Mouse (Mus musculus): ENCODE measurements around the gene Tmem87a.

Gene Tmem87a

GRCm38 (mm10) chr2:120403986-120404822 is at the start of gene Tmem87a:
Gene Tmem87a, minus strand, starts transcription at chr2:120404113.
- DNase-seq = peak; percentile 99

- no peak for DNase-seq
Measured at GRCm38 (mm10) chr2:120452600-120452999, 48.7 kb upstream of the Tmem87a start.

GRCm38 (mm10) chr2:120450724-120451123 is 46.8 kb upstream of the Tmem87a start:
- DNase-seq = no peak

GRCm38 (mm10) chr2:120447306-120447705 is 43.4 kb upstream of the Tmem87a start:
- DNase-seq = no peak

- no peak for DNase-seq
Measured at GRCm38 (mm10) chr2:120446373-120446772, 42.5 kb upstream of the Tmem87a start.

GRCm38 (mm10) chr2:120444486-120444885 is 40.6 kb upstream of the Tmem87a start:
- DNase-seq = no peak

- DNase-seq = no peak
Measured at GRCm38 (mm10) chr2:120424386-120424785, 20.5 kb upstream of the Tmem87a start.

- DNase-seq = no peak
Measured at GRCm38 (mm10) chr2:120414738-120415414, 11.0 kb upstream of the Tmem87a start.

GRCm38 (mm10) chr2:120414113-120414512 is 10.2 kb upstream of the Tmem87a start:
- no peak for DNase-seq

- no peak for DNase-seq
Measured at GRCm38 (mm10) chr2:120411096-120411628, 7.2 kb upstream of the Tmem87a start.

GRCm38 (mm10) chr2:120404823-120405765 is 1.2 kb upstream of the Tmem87a start:
- no peak for DNase-seq

GRCm38 (mm10) chr2:120403653-120403985 is 294 bp downstream of the Tmem87a start, which contains the start of gene Ganc:
Gene Ganc, plus strand, starts transcription at chr2:120403896.
- no peak for DNase-seq

GRCm38 (mm10) chr2:120402813-120403212 is 1.1 kb downstream of the Tmem87a start:
- no peak for DNase-seq

- DNase-seq = no peak
Measured at GRCm38 (mm10) chr2:120397951-120398350, 6.0 kb downstream of the Tmem87a start.

GRCm38 (mm10) chr2:120392406-120392805 is 11.5 kb downstream of the Tmem87a start:
- peak; percentile 1 for DNase-seq

GRCm38 (mm10) chr2:120390934-120391333 is 13.0 kb downstream of the Tmem87a start:
- DNase-seq = no peak

GRCm38 (mm10) chr2:120389376-120389775 is 14.5 kb downstream of the Tmem87a start:
- no peak for DNase-seq

GRCm38 (mm10) chr2:120387291-120387690 is 16.6 kb downstream of the Tmem87a start:
- DNase-seq = no peak

- DNase-seq = no peak
Measured at GRCm38 (mm10) chr2:120386264-120386663, 17.6 kb downstream of the Tmem87a start.

- DNase-seq = no peak
Measured at GRCm38 (mm10) chr2:120373858-120374257, 30.1 kb downstream of the Tmem87a start.

GRCm38 (mm10) chr2:120367416-120368207 is 36.3 kb downstream of the Tmem87a start:
- DNase-seq = no peak

- DNase-seq = no peak
Measured at GRCm38 (mm10) chr2:120366501-120366900, 37.4 kb downstream of the Tmem87a start.

All from retina, postnatal 1 day (tissue).